Mouse (Mus musculus) gastrocnemius, adult 2 months (tissue): ENCODE results near the gene Drp2. TPM values are rescaled to one million over a fixed set of nuclear protein-coding genes. Genes with fewer than 3 reads are reported as not detected.

Experiments used
- DNase-seq: peaks from one replicate; pipeline ENCODE4 v3.0.0; 2022
- H3K27ac ChIP-seq: fragments of 200-600 bp; 2 replicates; pipeline ENCODE4 v1.8.1; 2022; ENCODE audit warnings: mild to moderate bottlenecking
- H3K4me3 ChIP-seq: fragments of 200-600 bp; 2 replicates; pipeline ENCODE4 v1.8.1; 2022; ENCODE audit warnings: mild to moderate bottlenecking, moderate library complexity
- CTCF ChIP-seq: fragments of 200-600 bp; IDR thresholded peaks from 2 replicates; pipeline ENCODE4 v1.8.1; 2022; ENCODE audit warnings: antibody characterized with exemption, mild to moderate bottlenecking, moderate library complexity
- intact Hi-C: fragments of 180-260 bp; cut with DNase I; formaldehyde crosslinking; loops from one replicate; pipeline ENCODE4 v1.15.1; 2025
- total RNA-seq, 2 experiments: library from RNA; stranded (reverse); gene quantifications; 2 replicates each; pipeline ENCODE4 v1.2.3; 2021

Drp2 gene
- total RNA-seq, 2 experiments from 2014 or later = 3.2 to 3.4 TPM

- intact Hi-C loops = no loop called here
- peak; percentile 43 for DNase-seq
- no peak for TF ChIP-seq CTCF
- Histone ChIP-seq H3K4me3 (no peak overlapping the region), H3K27ac (peak overlapping the region; percentile 35)
Measured at GRCm38 (mm10) chrX:134425798-134426197, 21.4 kb downstream of the Drp2 start.

GRCm38 (mm10) chrX:134426819-134427218 lies 22.5 kb downstream of the Drp2 start:
- no peak for DNase-seq
- TF ChIP-seq CTCF = no peak
- H3K4me3 ChIP-seq = no peak overlapping the region
- intact Hi-C loops = no loop called here
- H3K27ac ChIP-seq = peak overlapping the region; percentile 40; the same call in 1 of the 2 replicates

GRCm38 (mm10) chrX:134427307-134427706 lies 23.0 kb downstream of the Drp2 start:
- TF ChIP-seq CTCF = peak; percentile 9; the same call in 1 of the 2 replicates
- intact Hi-C loops = no loop called here
- DNase-seq = no peak
- H3K27ac ChIP-seq = peak overlapping the region; percentile 40; the same call in 1 of the 2 replicates
- H3K4me3 ChIP-seq = no peak overlapping the region

- Histone ChIP-seq H3K27ac (no peak overlapping the region), H3K4me3 (no peak overlapping the region)
- TF ChIP-seq CTCF = no peak
- intact Hi-C loops = no loop called here
- no peak for DNase-seq
Measured at GRCm38 (mm10) chrX:134474988-134475710, 70.8 kb downstream of the Drp2 start.

- H3K4me3 ChIP-seq = no peak within 1 kb of the TSS
- intact Hi-C loops = no loop called here
- H3K27ac ChIP-seq = no peak within 1 kb of the TSS
- no peak for TF ChIP-seq CTCF
- no peak for DNase-seq
Measured at GRCm38 (mm10) chrX:134476290-134476689, 71.9 kb downstream of the Drp2 start, which contains the start of gene Taf7l. Gene Taf7l, minus strand, starts transcription at chrX:134476490.

GRCm38 (mm10) chrX:134481720-134482119 lies 77.4 kb downstream of the Drp2 start:
- no peak for DNase-seq
- TF ChIP-seq CTCF = no peak
- Histone ChIP-seq H3K4me3 (no peak overlapping the region), H3K27ac (no peak overlapping the region)
- intact Hi-C loops = no loop called here

GRCm38 (mm10) chrX:134500651-134501050 lies 96.3 kb downstream of the Drp2 start:
- Histone ChIP-seq H3K4me3 (no peak overlapping the region), H3K27ac (no peak overlapping the region)
- intact Hi-C loops = no loop called here
- no peak for DNase-seq
- TF ChIP-seq CTCF = no peak

Other genes starting within 250 kb of the Drp2 start
- gene Xkrx, start 242.5 kb upstream of the Drp2 start, total RNA-seq = 1 to 10 TPM in 1 of 2 experiments, under 1 TPM in 1; 0.64 to 1.2 TPM
- not detected for gene Arl13a, start 217.1 kb upstream of the Drp2 start, total RNA-seq
- under 1 TPM in 1 of 2 experiments, not detected in 1; 0.36 TPM for gene Nox1, start 182.6 kb upstream of the Drp2 start, total RNA-seq
- 10 to 100 TPM in 1 of 2 experiments, 1 to 10 TPM in 1; 9.0 to 12.7 TPM for gene Trmt2b, start 127.6 kb upstream of the Drp2 start, total RNA-seq
- gene Tmem35a, start 109.3 kb upstream of the Drp2 start, total RNA-seq = under 1 TPM; 0.11 to 0.15 TPM
- under 1 TPM in 1 of 2 experiments, not detected in 1; 0.08 TPM for gene Cenpi, start 96.5 kb upstream of the Drp2 start, total RNA-seq
- gene Taf7l, start 71.9 kb downstream of the Drp2 start, total RNA-seq = not detected
- 10 to 100 TPM in 1 of 2 experiments, 1 to 10 TPM in 1; 8.8 to 17.0 TPM for gene Timm8a1, start 137.3 kb downstream of the Drp2 start, total RNA-seq
- under 1 TPM; 0.22 to 0.23 TPM for gene Btk, start 179.0 kb downstream of the Drp2 start, total RNA-seq
- gene Rpl36a, start 181.1 kb downstream of the Drp2 start, total RNA-seq = 100 to 1,000 TPM in 1 of 2 experiments, 10 to 100 TPM in 1; 93.2 to 124 TPM
- 1 to 10 TPM; 1.6 to 1.8 TPM for gene Gla, start 196.6 kb downstream of the Drp2 start, total RNA-seq
- gene Hnrnph2, start 196.6 kb downstream of the Drp2 start, total RNA-seq = 10 to 100 TPM; 51.6 to 52.9 TPM